Mouse (Mus musculus) layer of hippocampus, adult 9-11 months (tissue): ENCODE data around the gene Gm3486.
"Not testable (repeated sequence)": the region's sequence is repeated elsewhere in the genome, so short reads cannot be mapped to it uniquely, and the experiment has no call there.

Source experiments
- DNase-seq: peaks from one replicate; pipeline ENCODE4 v3.0.0; 2022

Gene Gm3486

DNA sequence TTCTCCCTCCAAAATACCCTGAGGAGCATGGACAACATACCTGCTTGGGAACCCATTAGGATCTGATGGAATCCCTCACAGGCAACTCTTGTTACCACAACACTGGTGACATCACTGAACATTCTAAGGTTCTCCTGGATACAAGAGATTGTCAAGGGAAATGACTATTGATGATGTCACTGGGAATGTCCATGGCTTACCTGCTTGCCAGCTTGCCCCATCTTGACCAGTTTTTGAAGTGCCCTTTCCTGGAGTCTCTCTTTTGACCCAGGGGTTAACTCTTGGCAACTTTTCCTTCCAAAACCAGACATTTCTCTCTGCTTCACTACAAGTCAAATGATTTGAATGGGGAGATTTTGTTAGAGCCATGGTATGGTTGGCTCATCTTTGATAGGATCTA is at the start of gene Gm3486:
Gene Gm3486 (minus strand): TSS at position 101 of the 400 bp plus-strand sequence.
- DNase-seq, result not testable (repeated sequence)

DNA sequence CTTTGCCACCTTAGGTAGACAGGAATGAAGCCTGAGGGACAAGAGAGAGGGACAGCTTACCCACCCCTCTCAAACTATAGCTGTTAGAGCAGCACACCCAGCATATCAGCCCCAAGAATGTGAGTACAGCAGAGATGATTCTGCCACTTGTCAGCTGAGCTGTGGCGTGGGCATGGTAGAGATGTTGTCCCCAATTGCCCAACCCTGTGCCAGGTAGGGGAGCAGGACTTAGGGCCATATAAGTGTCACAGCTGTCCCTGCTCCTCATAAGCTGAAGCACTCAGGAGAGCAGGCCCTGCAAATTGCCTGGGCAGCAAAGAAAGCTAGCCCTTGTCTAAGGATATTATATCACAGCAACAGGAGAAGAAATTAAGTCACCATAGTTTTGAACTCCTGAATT is 35.4 kb upstream of the Gm3486 start:
- not testable (repeated sequence) for DNase-seq

GRCm38 (mm10) chr14:41520683-41521082 is 31.4 kb upstream of the Gm3486 start:
- not testable (repeated sequence) for DNase-seq

- DNase-seq, result not testable (repeated sequence)
These were observed 35.9 kb downstream of the Gm3486 start, which contains the start of gene Gm7954 for GRCm38 (mm10) chr14:41453418-41453817. Gene Gm7954 (minus strand): TSS chr14:41453518.
